Mouse (Mus musculus) ES-Bruce4 (cell line): ENCODE measurements at regions not wholly inside any gene's neighbourhood (a gene's known extent, or its start where the extent isn't known, plus 50 kb on each side); places are given as distances from the start of the nearest gene placed in this dataset.

ENCODE experiments used
- H3K27ac ChIP-seq: 2 replicates; pipeline ENCODE4 v1.5.1; 2012; ENCODE audit warnings: low read length, inconsistent platforms; ENCODE audit not compliant: insufficient read depth
- H3K27me3 ChIP-seq: 2 replicates; pipeline ENCODE4 v1.6.1; 2012; ENCODE audit warnings: mild to moderate bottlenecking, low read length, inconsistent platforms; ENCODE audit not compliant: control insufficient read depth, poor library complexity, insufficient read depth, severe bottlenecking
- H3K36me3 ChIP-seq: 2 replicates; pipeline ENCODE4 v1.6.1; 2012; ENCODE audit warnings: inconsistent platforms, mild to moderate bottlenecking, low read length, moderate library complexity; ENCODE audit not compliant: control insufficient read depth, poor library complexity, insufficient read depth, severe bottlenecking
- H3K4me1 ChIP-seq: one replicate; pipeline ENCODE4 v1.8.1; 2011; ENCODE audit warnings: low read length; ENCODE audit not compliant: control insufficient read depth, insufficient read depth
- H3K4me3 ChIP-seq: 2 replicates; pipeline ENCODE4 v1.5.1; 2011; ENCODE audit warnings: low read depth, mild to moderate bottlenecking, low read length
- H3K9ac ChIP-seq: 2 replicates; pipeline ENCODE4 v1.6.1; 2012; ENCODE audit warnings: low read depth, mild to moderate bottlenecking, inconsistent platforms; ENCODE audit not compliant: poor library complexity, severe bottlenecking
- H3K9me3 ChIP-seq: replicated peaks from 2 replicates; pipeline ENCODE4 v1.6.1; 2012; ENCODE audit warnings: mild to moderate bottlenecking, low read length, inconsistent platforms; ENCODE audit not compliant: control insufficient read depth, poor library complexity, insufficient read depth, severe bottlenecking
- CTCF ChIP-seq: IDR thresholded peaks from one replicate; pipeline ENCODE4 v1.8.1; 2011; ENCODE audit warnings: low read depth, low read length
- EP300 ChIP-seq: IDR thresholded peaks from 2 replicates; pipeline ENCODE4 v1.6.1; 2011; ENCODE audit warnings: low read depth, low read length; ENCODE audit not compliant: insufficient read depth
- POLR2A ChIP-seq: IDR thresholded peaks from one replicate; pipeline ENCODE4 v1.8.1; 2011; ENCODE audit warnings: low read length; ENCODE audit not compliant: insufficient read depth

DNA sequence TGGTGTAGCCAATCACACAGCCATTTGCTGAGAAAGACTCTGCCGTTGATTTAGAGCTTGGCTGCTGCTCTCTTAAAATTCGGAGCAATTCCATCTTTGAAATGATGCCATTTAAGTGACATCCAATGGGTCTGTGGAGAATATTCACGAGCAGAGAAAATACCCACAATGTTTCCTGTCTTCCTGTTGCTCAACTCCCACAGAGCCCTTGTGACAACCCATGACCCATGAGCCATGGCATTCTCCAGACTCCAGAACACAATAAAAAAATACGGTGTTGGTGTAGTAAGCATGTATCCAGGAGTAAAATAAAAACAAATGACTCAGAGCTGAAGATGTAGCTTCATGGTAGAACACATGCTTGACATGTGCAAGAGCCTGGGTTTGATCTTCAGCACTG is 532.1 kb upstream of the 4930412O13Rik start:
- Histone ChIP-seq H3K9ac (no peak overlapping the region), H3K4me3 (no peak overlapping the region), H3K4me1 (no peaks in the 10 kb centered on the region), H3K9me3 (no peaks in the 10 kb centered on the region), H3K36me3 (no peaks in the 10 kb centered on the region), H3K27me3 (no peaks in the 10 kb centered on the region), H3K27ac (no peak overlapping the region)
- TF ChIP-seq EP300 (no peak), CTCF (no peak), POLR2A (no peak)

DNA sequence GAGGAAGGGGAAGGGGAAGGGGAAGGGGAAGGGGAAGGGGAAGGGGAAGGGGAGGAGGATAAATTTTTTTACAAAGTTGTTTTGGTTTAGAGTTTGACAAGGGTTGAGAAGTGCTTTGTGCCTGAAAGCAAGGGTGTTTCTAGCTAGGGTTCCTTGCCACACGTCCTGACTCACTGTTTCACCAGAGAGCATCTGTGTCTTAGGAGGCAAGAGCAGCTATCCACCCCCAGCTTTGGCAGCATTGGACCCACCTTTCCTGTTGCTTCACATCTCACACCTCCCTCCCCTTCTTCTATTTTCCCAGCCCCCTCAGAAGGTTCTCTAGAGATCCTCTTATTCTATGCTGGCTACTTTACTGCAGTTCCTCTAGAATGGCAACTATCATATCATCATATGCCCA is 531.1 kb upstream of the 4930412O13Rik start:
- Histone ChIP-seq H3K9me3 (no peaks in the 10 kb centered on the region), H3K36me3 (no peaks in the 10 kb centered on the region), H3K4me1 (no peaks in the 10 kb centered on the region), H3K4me3 (no peak overlapping the region), H3K27me3 (no peaks in the 10 kb centered on the region), H3K9ac (no peak overlapping the region), H3K27ac (no peak overlapping the region)
- TF ChIP-seq EP300: no peak
- no peak for TF ChIP-seq CTCF
- no peak for TF ChIP-seq POLR2A

DNA sequence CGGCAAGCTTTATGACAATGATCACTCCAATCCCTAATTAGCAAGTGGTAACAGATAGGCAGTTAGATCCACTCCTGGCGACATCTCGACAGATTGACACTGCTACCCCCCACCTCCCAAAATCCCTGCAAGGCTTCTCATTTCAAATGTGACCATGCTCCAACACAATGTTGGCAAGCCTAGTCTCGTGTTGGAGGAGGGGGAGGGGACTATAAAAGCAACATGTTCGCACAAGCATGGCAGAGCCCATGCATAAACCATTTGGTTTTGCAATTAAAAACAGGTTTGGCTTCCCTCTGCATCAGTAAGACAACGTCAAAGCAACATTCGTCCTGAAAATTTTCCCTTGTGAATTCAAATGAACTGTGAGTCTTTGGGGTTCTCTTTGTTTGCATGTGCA is 528.9 kb upstream of the 4930412O13Rik start:
- Histone ChIP-seq H3K4me1 (no peaks in the 10 kb centered on the region), H3K9ac (no peak overlapping the region), H3K9me3 (no peaks in the 10 kb centered on the region), H3K27ac (no peak overlapping the region), H3K27me3 (no peaks in the 10 kb centered on the region), H3K4me3 (no peak overlapping the region), H3K36me3 (no peaks in the 10 kb centered on the region)
- no peak for TF ChIP-seq CTCF
- no peak for TF ChIP-seq EP300
- TF ChIP-seq POLR2A: no peak

DNA sequence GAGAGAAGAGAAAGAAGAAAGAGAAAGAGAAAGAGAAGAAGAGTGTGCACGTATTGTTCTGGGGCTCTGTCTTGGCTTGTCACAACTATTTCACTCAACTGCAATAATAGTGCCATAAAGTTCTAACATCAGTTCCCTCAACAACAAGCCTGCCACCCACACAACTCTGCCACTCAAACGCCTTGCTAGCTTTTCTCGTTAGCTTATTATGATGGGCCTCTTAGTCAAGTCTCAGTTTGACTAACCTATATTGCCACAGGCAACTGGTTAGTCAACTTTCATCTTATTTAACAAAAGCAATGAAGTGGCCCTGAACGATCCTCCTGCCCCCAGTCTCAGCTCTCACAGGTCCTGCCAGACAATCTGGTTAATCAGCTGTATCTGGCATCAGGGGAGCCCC is 521.0 kb upstream of the 4930412O13Rik start:
- H3K9me3 ChIP-seq: no peaks in the 10 kb centered on the region
- H3K27ac ChIP-seq: no peak overlapping the region
- H3K36me3 ChIP-seq: no peaks in the 10 kb centered on the region
- no peak overlapping the region for H3K4me3 ChIP-seq
- TF ChIP-seq CTCF: no peak
- no peak for TF ChIP-seq EP300
- no peak for TF ChIP-seq POLR2A
- H3K27me3 ChIP-seq: no peaks in the 10 kb centered on the region
- no peak overlapping the region for H3K9ac ChIP-seq
- H3K4me1 ChIP-seq: no peaks in the 10 kb centered on the region

DNA sequence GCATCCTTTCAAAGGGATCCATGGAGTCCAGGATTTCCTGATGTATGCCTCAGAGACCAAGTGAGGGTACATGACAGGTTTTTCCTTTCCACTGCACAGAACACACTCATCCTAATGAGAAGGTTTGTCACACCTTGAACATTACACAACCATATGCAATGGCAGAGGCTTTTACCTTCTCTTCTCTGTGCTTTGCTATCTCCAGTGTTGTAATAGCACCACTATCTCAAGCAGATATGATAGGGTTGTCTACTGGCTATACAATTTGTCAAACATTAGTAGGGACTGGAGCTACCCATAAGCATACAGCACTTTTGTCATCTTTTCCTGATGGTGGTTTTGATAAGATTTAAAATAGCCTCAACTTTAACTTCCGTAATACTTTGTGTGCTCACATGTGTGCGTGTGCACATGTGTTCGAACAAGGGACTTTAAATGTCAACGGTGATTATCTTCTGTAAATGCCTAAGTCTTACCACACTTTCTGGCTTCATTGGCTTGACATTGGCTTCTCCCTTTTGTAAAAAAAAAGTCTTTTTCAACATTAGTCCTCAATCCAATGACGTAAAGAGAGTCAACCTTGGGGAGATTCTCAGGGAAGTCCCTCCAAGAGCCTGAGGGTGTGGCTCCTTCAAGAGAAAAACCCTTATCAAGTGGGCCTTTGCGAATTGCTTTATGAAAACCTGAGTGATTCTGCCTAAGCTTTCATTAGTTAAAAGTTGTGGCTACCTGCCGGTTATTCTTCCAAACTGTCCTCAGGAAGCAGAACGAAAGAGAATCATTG is 513.1 kb upstream of the 4930412O13Rik start:
- no peak overlapping the region for H3K27ac ChIP-seq
- no peaks in the 10 kb centered on the region for H3K4me1 ChIP-seq
- H3K9ac ChIP-seq: no peak overlapping the region
- no peaks in the 10 kb centered on the region for H3K9me3 ChIP-seq
- H3K27me3 ChIP-seq: no peaks in the 10 kb centered on the region
- TF ChIP-seq POLR2A: no peak
- TF ChIP-seq EP300: no peak
- no peak for TF ChIP-seq CTCF
- H3K4me3 ChIP-seq: no peak overlapping the region
- H3K36me3 ChIP-seq: no peaks in the 10 kb centered on the region

DNA sequence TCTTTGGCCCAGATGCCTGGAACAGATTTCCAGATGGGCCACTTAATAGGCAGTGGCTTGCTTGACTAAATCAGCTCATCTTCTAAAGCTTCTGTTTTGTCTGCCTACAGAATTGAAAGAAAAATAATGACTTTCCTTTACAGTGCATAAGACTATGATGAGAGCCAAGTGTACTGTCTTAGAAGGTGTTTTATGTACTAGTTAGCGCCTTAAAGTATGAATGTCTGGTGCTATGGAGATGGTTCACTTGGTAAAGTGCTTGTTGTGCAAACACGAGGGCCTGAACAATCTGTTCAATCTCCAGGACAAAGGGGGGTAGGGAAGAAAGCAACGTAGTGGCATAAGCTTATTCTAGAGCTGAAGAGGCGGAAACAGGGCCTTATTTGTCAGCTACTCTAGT is 511.5 kb upstream of the 4930412O13Rik start:
- Histone ChIP-seq H3K9ac (no peak overlapping the region), H3K9me3 (no peaks in the 10 kb centered on the region), H3K4me3 (no peak overlapping the region), H3K27ac (no peak overlapping the region), H3K27me3 (no peaks in the 10 kb centered on the region), H3K36me3 (no peaks in the 10 kb centered on the region), H3K4me1 (no peaks in the 10 kb centered on the region)
- TF ChIP-seq EP300 (no peak), POLR2A (no peak), CTCF (no peak)
